ENCODE assay signal across 11 mouse cellular contexts in genomic region chr12:100775911-100776581, GRCm38 (mm10). TPM values are rescaled to one million over a fixed set of nuclear protein-coding genes. Genes with fewer than 3 reads are reported as not detected.
DNase-seq lines count a peak whose midpoint lies in the region; ATAC-seq and TF ChIP-seq lines count a peak whose summit lies in the region.
"Had no signal": no experiment of that assay in that cellular context is flagged by ENCODE, and none has a peak within 500 bp of the region (broad histone marks: within the 10 kb centered on the region; RNA-seq: fewer than 3 reads in every experiment).

No protein-coding gene starts in this region.

- H3K4me2 ChIP-seq in lung, embryonic 14.5 days: no peak overlapping the region
- H3K4me2 ChIP-seq in lung, postnatal 0 days (replicated peaks; ENCODE audit: low read depth, low read length): no peak overlapping the region
- peak overlapping the region; percentile 8 for H3K4me2 ChIP-seq in myocyte (ENCODE audit: low read depth)
- H3K4me2 ChIP-seq: hindbrain, embryonic 13.5 days; midbrain, embryonic 11.5 days had no signal

- H3K4me1 ChIP-seq in lung, embryonic 14.5 days (ENCODE audit: insufficient read depth): peaks cover 4% of the 10 kb centered on the region; the same call in 1 of the 2 replicates
- peaks cover 11% of the 10 kb centered on the region; the same call in 1 of the 2 replicates for H3K4me1 ChIP-seq in lung, postnatal 0 days (ENCODE audit: insufficient read depth, low read depth, low read length)
- H3K4me1 ChIP-seq in hindbrain, embryonic 10.5 days (replicated peaks): peaks cover 11% of the 10 kb centered on the region

- H3K9me3 ChIP-seq in lung, embryonic 14.5 days (ENCODE audit: low read depth, low read length): no peaks in the 10 kb centered on the region
- H3K9me3 ChIP-seq in lung, postnatal 0 days (ENCODE audit: low read length): no peaks in the 10 kb centered on the region
- no peaks in the 10 kb centered on the region for H3K9me3 ChIP-seq in hindbrain, embryonic 10.5 days
- H3K9me3 ChIP-seq: hindbrain, embryonic 13.5 days had no signal

- 73% methylated on average over 8 of the region's 8 CpGs for WGBS in lung, embryonic 14.5 days
- WGBS in lung, postnatal 0 days: 58% methylated on average over 8 of the region's 8 CpGs
- 87% methylated on average over 8 of the region's 8 CpGs for WGBS in hindbrain, embryonic 10.5 days

- H3K27ac ChIP-seq in lung, embryonic 14.5 days (ENCODE audit: low read depth): no peak overlapping the region
- no peak overlapping the region for H3K27ac ChIP-seq in lung, postnatal 0 days (ENCODE audit: low read length)
- H3K27ac ChIP-seq in hindbrain, embryonic 10.5 days: no peak overlapping the region
- H3K27ac ChIP-seq: hindbrain, embryonic 13.5 days had no signal

- no peak overlapping the region for H3K9ac ChIP-seq in lung, embryonic 14.5 days
- H3K9ac ChIP-seq in lung, postnatal 0 days (replicated peaks; ENCODE audit: low read depth): no peak overlapping the region
- H3K9ac ChIP-seq: hindbrain, embryonic 13.5 days had no signal

- DNase-seq in cerebellum, postnatal 10 days: peak; percentile 31 to 38
- DNase-seq in cerebellum, postnatal 14 days: no peak
- peak; percentile 7 for DNase-seq in lung, embryonic 14.5 days
- no peak for DNase-seq in lung, postnatal 0 days (ENCODE audit: low spot score)
- DNase-seq in c-Kit-positive CD71-positive TER-119-positive erythroid progenitor cells, embryonic 14.5 days (ENCODE audit: low spot score): no peak
- DNase-seq in hindbrain, embryonic 10.5 days (ENCODE audit: low spot score): no peak
- DNase-seq: cerebellum, adult 8-10 months had no signal

- no peak overlapping the region for H3ac ChIP-seq in myocyte (ENCODE audit: control insufficient read depth, insufficient read length)

- ATAC-seq in lung, embryonic 14.5 days (ENCODE audit: insufficient read depth): no peak
- ATAC-seq in lung, postnatal 0 days: no peak
- ATAC-seq in hematopoietic stem cell, adult 5-6 weeks (replicated peaks in 1 of 2; ENCODE audit: insufficient read depth in 1 of 2, low FRiP score in 2 of 2, low TSS enrichment in 1 of 2, low read depth in 1 of 2, poor library complexity in 2 of 2, severe bottlenecking in 2 of 2): peak; percentile 48 to 54

- H3K36me3 ChIP-seq in lung, embryonic 14.5 days (ENCODE audit: insufficient read depth): no peaks in the 10 kb centered on the region
- no peaks in the 10 kb centered on the region for H3K36me3 ChIP-seq in lung, postnatal 0 days (ENCODE audit: insufficient read depth, low read length)
- no peaks in the 10 kb centered on the region for H3K36me3 ChIP-seq in myocyte (ENCODE audit: control insufficient read depth, insufficient read depth)
- no peaks in the 10 kb centered on the region for H3K36me3 ChIP-seq in hindbrain, embryonic 10.5 days
- H3K36me3 ChIP-seq: hindbrain, embryonic 13.5 days had no signal

- TF ChIP-seq POLR2A in myocyte (IDR thresholded peaks at IDR 0.05; ENCODE audit: insufficient read length, low read depth): no peak

- no peaks in the 10 kb centered on the region for H3K27me3 ChIP-seq in lung, embryonic 14.5 days (ENCODE audit: insufficient read depth, low read length)
- H3K27me3 ChIP-seq in lung, postnatal 0 days (replicated peaks; ENCODE audit: insufficient read depth, low read length): no peaks in the 10 kb centered on the region
- no peaks in the 10 kb centered on the region for H3K27me3 ChIP-seq in myocyte (ENCODE audit: control insufficient read depth, insufficient read depth, insufficient read length)
- H3K27me3 ChIP-seq in hindbrain, embryonic 10.5 days (ENCODE audit: insufficient read depth, poor library complexity, severe bottlenecking): no peaks in the 10 kb centered on the region
- H3K27me3 ChIP-seq: hindbrain, embryonic 13.5 days had no signal

- TF ChIP-seq CTCF in lung, embryonic 14.5 days (IDR thresholded peaks at IDR 0.05; ENCODE audit: low read depth): no peak
- no peak for TF ChIP-seq CTCF in lung, postnatal 0 days (IDR thresholded peaks at IDR 0.05)

- H3K79me2 ChIP-seq in myocyte (ENCODE audit: control insufficient read depth, insufficient read depth): no peaks in the 10 kb centered on the region

- TF ChIP-seq EP300 in lung, postnatal 0 days (IDR thresholded peaks at IDR 0.05): no peak

- H3K4me3 ChIP-seq in lung, embryonic 14.5 days (ENCODE audit: low read depth, low read length): no peak overlapping the region
- H3K4me3 ChIP-seq in lung, postnatal 0 days (ENCODE audit: low read depth, low read length): no peak overlapping the region
- no peak overlapping the region for H3K4me3 ChIP-seq in myocyte
- H3K4me3 ChIP-seq in hindbrain, embryonic 10.5 days: no peak overlapping the region
- H3K4me3 ChIP-seq: hindbrain, embryonic 13.5 days had no signal

TF ChIP-seq in myocyte, 11 proteins besides CTCF, POLR2A, EP300 and RAD21:
- TF ChIP-seq MYOG (IDR thresholded peaks at IDR 0.05; ENCODE audit: control insufficient read depth in 1 of 3, insufficient read depth in 1 of 3, insufficient read length in 2 of 3, low read depth in 2 of 3) (no peak), MYOD1 (IDR thresholded peaks at IDR 0.05; ENCODE audit: control insufficient read depth in 1 of 3, insufficient read length in 2 of 3, low read depth in 2 of 3) (no peak), TCF12 (IDR thresholded peaks at IDR 0.05; ENCODE audit: insufficient read depth, poor library complexity, severe bottlenecking) (no peak), REST (IDR thresholded peaks at IDR 0.05; ENCODE audit: insufficient read depth, insufficient read length) (no peak), SRF (IDR thresholded peaks at IDR 0.05; ENCODE audit: control insufficient read depth, insufficient read length, low read depth) (no peak), CEBPB (IDR thresholded peaks at IDR 0.05; ENCODE audit: insufficient read depth, poor library complexity, severe bottlenecking) (no peak), E2F4 (IDR thresholded peaks at IDR 0.05; ENCODE audit: insufficient read depth) (no peak), MAX (IDR thresholded peaks at IDR 0.05; ENCODE audit: low read depth) (no peak), USF1 (IDR thresholded peaks at IDR 0.05; ENCODE audit: low read depth) (peak; percentile 45)

RNA-seq across cellular contexts. Expression of gene Dglucy, which starts 2.8 kb away (rescaled TPM):
- polyA plus RNA-seq in lung, embryonic 14.5 days (2014; fragmentation: Nextera tagmentation; extraction: Ambion mirVana): 3.8 and 4.4 TPM in 2 replicates
- 2.1 and 3.3 TPM in 2 replicates for polyA plus RNA-seq in lung, postnatal 0 days (2015; fragmentation: Nextera tagmentation; extraction: Ambion mirVana)
- total RNA-seq in hematopoietic stem cell, adult 5-6 weeks (2017): 4.6 and 16.3 TPM in 2 replicates
- 24.4 TPM for polyA plus RNA-seq in myocyte (2012; fragmentation: generic; extraction: Trizol)
- polyA plus RNA-seq in hindbrain, embryonic 10.5 days (2016; fragmentation: Nextera tagmentation; extraction: Ambion mirVana): 0.27 and 0.44 TPM in 2 replicates

RNA-seq across cellular contexts. Expression of gene Rps6ka5, which starts 49.3 kb away (rescaled TPM):
- polyA plus RNA-seq in lung, embryonic 14.5 days (2014; fragmentation: Nextera tagmentation; extraction: Ambion mirVana): 4.5 and 4.9 TPM in 2 replicates
- polyA plus RNA-seq in lung, postnatal 0 days (2015; fragmentation: Nextera tagmentation; extraction: Ambion mirVana): 2.3 and 2.7 TPM in 2 replicates
- total RNA-seq in hematopoietic stem cell, adult 5-6 weeks (2017): 67.8 and 70.4 TPM in 2 replicates
- 1.9 TPM for polyA plus RNA-seq in myocyte (2012; fragmentation: generic; extraction: Trizol)
- polyA plus RNA-seq in hindbrain, embryonic 10.5 days (2016; fragmentation: Nextera tagmentation; extraction: Ambion mirVana): 2.6 and 2.8 TPM in 2 replicates

Comparison
In these comparisons a context has a peak if more than half of its experiments do, and no peak if none do; other contexts are left out.
1. DNase-seq: peak in cerebellum, postnatal 10 days (2 of 2) and lung, embryonic 14.5 days (single experiment); none in cerebellum, postnatal 14 days (0 of 2), lung, postnatal 0 days (single experiment), c-Kit-positive CD71-positive TER-119-positive erythroid progenitor cells, embryonic 14.5 days (single experiment) and hindbrain, embryonic 10.5 days (single experiment).
2. ATAC-seq: peak in hematopoietic stem cell, adult 5-6 weeks (2 of 2); none in lung, embryonic 14.5 days (single experiment) and lung, postnatal 0 days (single experiment).